Mouse (Mus musculus) MEL (cell line): ENCODE data around the gene Lrrc7. TPM values are rescaled to one million over a fixed set of nuclear protein-coding genes. Genes with fewer than 3 reads are reported as not detected.

Source experiments
- DNase-seq: peaks from one replicate; pipeline ENCODE4 v3.0.0; 2011; ENCODE audit warnings: low read depth, low spot score
- H3K27ac ChIP-seq: 2 replicates; pipeline ENCODE4 v1.5.1; 2012; ENCODE audit warnings: low read depth, mild to moderate bottlenecking, control low read depth, low read length, moderate library complexity; ENCODE audit not compliant: control insufficient read depth
- H3K27me3 ChIP-seq, 2 experiments: fragments of 150-350 bp in 1 of 2; sonication (generic) in 1 of 2; 2 replicates each; pipeline ENCODE4 v1.6.1; 2012; ENCODE audit warnings: low read length in 2 of 2, mild to moderate bottlenecking in 2 of 2, improper control_type of control experiment in 1 of 2, moderate library complexity in 1 of 2; ENCODE audit not compliant: insufficient read depth in 2 of 2, control insufficient read depth in 1 of 2
- H3K36me3 ChIP-seq, 2 experiments: 2 replicates each; pipeline ENCODE4 v1.6.1; 2012 to 2014; ENCODE audit warnings: low read length in 2 of 2, improper control_type of control experiment in 1 of 2, inconsistent platforms in 1 of 2, mild to moderate bottlenecking in 1 of 2; ENCODE audit not compliant: insufficient read depth in 2 of 2, control insufficient read depth in 1 of 2
- H3K4me1 ChIP-seq, 2 experiments: fragments of 150-350 bp in 1 of 2; sonication (generic) in 1 of 2; 2 replicates each; pipeline ENCODE4 v1.6.1; 2012; ENCODE audit warnings: low read length in 2 of 2, improper control_type of control experiment in 1 of 2, mild to moderate bottlenecking in 1 of 2; ENCODE audit not compliant: insufficient read depth in 2 of 2, control insufficient read depth in 1 of 2
- H3K4me3 ChIP-seq, 2 experiments: fragments of 150-350 bp in 1 of 2; sonication (generic) in 1 of 2; 2 replicates each; pipeline ENCODE4 v1.5.1; 2012; ENCODE audit warnings: low read depth in 2 of 2, low read length in 2 of 2, mild to moderate bottlenecking in 2 of 2, moderate library complexity in 2 of 2, control low read depth in 1 of 2, improper control_type of control experiment in 1 of 2; ENCODE audit not compliant: control insufficient read depth in 1 of 2, insufficient read depth in 1 of 2
- H3K79me2 ChIP-seq: 2 replicates; pipeline ENCODE4 v1.6.1; 2012; ENCODE audit warnings: mild to moderate bottlenecking, low read length, moderate library complexity; ENCODE audit not compliant: control insufficient read depth, poor library complexity, insufficient read depth
- H3K9ac ChIP-seq: 2 replicates; pipeline ENCODE4 v1.6.1; 2012; ENCODE audit warnings: low read depth, mild to moderate bottlenecking, control low read depth, low read length, moderate library complexity; ENCODE audit not compliant: control insufficient read depth, poor library complexity, severe bottlenecking
- H3K9me3 ChIP-seq: fragments of 150-350 bp; sonication (generic); replicated peaks from 2 replicates; pipeline ENCODE4 v1.6.1; 2012; ENCODE audit warnings: mild to moderate bottlenecking, low read length, improper control_type of control experiment, moderate library complexity; ENCODE audit not compliant: insufficient read depth
- CHD2 ChIP-seq: IDR thresholded peaks from 2 replicates; pipeline ENCODE4 v1.6.1; 2011; ENCODE audit warnings: low read length, improper control_type of control experiment
- CTCF ChIP-seq, 3 experiments: IDR thresholded peaks in 2 of 3; conservative IDR thresholded peaks in 1 of 3; 2 replicates each; pipeline ENCODE4 v1.5.1; 2011 to 2012; ENCODE audit warnings: low read length in 3 of 3, low read depth in 2 of 3, mild to moderate bottlenecking in 2 of 3, improper control_type of control experiment in 1 of 3, inconsistent platforms in 1 of 3, mixed read lengths in 1 of 3, moderate library complexity in 1 of 3; ENCODE audit not compliant: control insufficient read depth in 1 of 3, insufficient read depth in 1 of 3, poor library complexity in 1 of 3, severe bottlenecking in 1 of 3
- E2F4 ChIP-seq: IDR thresholded peaks from 2 replicates; pipeline ENCODE4 v1.6.1; 2011; ENCODE audit warnings: low read depth, low read length, improper control_type of control experiment, borderline replicate concordance
- EP300 ChIP-seq, 2 experiments: IDR thresholded peaks; 2 replicates each; pipeline ENCODE4 v1.6.1; 2011; ENCODE audit warnings: improper control_type of control experiment in 2 of 2, low read length in 2 of 2, low read depth in 1 of 2, mild to moderate bottlenecking in 1 of 2
- ETS1 ChIP-seq: IDR thresholded peaks from 2 replicates; pipeline ENCODE4 v1.6.1; 2012; ENCODE audit warnings: low read depth, mild to moderate bottlenecking, inconsistent platforms, low read length, improper control_type of control experiment, moderate library complexity
- GABPA ChIP-seq: IDR thresholded peaks from 2 replicates; pipeline ENCODE4 v1.6.1; 2012; ENCODE audit warnings: low read depth, mild to moderate bottlenecking, inconsistent platforms, low read length, improper control_type of control experiment, moderate library complexity
- HCFC1 ChIP-seq: IDR thresholded peaks from 2 replicates; pipeline ENCODE4 v1.6.1; 2012; ENCODE audit warnings: low read depth, mild to moderate bottlenecking, inconsistent platforms, low read length, improper control_type of control experiment, moderate library complexity
- MAX ChIP-seq: IDR thresholded peaks from 2 replicates; pipeline ENCODE4 v1.6.1; 2011; ENCODE audit warnings: low read length, improper control_type of control experiment
- MXI1 ChIP-seq: IDR thresholded peaks from 2 replicates; pipeline ENCODE4 v1.6.1; 2011; ENCODE audit warnings: mild to moderate bottlenecking, low read depth, low read length, improper control_type of control experiment
- MYB ChIP-seq: IDR thresholded peaks from 2 replicates; pipeline ENCODE4 v1.6.1; 2011; ENCODE audit warnings: mild to moderate bottlenecking, low read depth, low read length, improper control_type of control experiment
- NRF1 ChIP-seq: IDR thresholded peaks from 2 replicates; pipeline ENCODE4 v1.6.1; 2014; ENCODE audit warnings: low read depth, mild to moderate bottlenecking, inconsistent platforms, low read length, improper control_type of control experiment, moderate library complexity; ENCODE audit not compliant: poor library complexity, insufficient read depth, severe bottlenecking
- POLR2AphosphoS2 ChIP-seq: IDR thresholded peaks from 2 replicates; pipeline ENCODE4 v1.6.1; 2011; ENCODE audit warnings: low read length, improper control_type of control experiment
- POLR2AphosphoS5 ChIP-seq: IDR thresholded peaks from 2 replicates; pipeline ENCODE4 v1.6.1; 2012; ENCODE audit warnings: low read depth, borderline replicate concordance, mild to moderate bottlenecking, inconsistent platforms, low read length, moderate library complexity, mixed read lengths
- RAD21 ChIP-seq: IDR thresholded peaks from 2 replicates; pipeline ENCODE4 v1.6.1; 2011; ENCODE audit warnings: mild to moderate bottlenecking, low read depth, low read length, improper control_type of control experiment
- SIN3A ChIP-seq: IDR thresholded peaks from 2 replicates; pipeline ENCODE4 v1.6.1; 2012; ENCODE audit warnings: low read length, improper control_type of control experiment, inconsistent platforms
- SMC3 ChIP-seq: IDR thresholded peaks from 2 replicates; pipeline ENCODE4 v1.6.1; 2011; ENCODE audit warnings: low read depth, low read length, improper control_type of control experiment
- TAL1 ChIP-seq: IDR thresholded peaks from 2 replicates; pipeline ENCODE4 v1.6.1; 2012; ENCODE audit warnings: mild to moderate bottlenecking, inconsistent platforms, low read length, moderate library complexity, mixed read lengths
- TBP ChIP-seq: IDR thresholded peaks from 2 replicates; pipeline ENCODE4 v1.8.0; 2011; ENCODE audit warnings: low read depth, low read length, improper control_type of control experiment
- USF1 ChIP-seq: IDR thresholded peaks from 2 replicates; pipeline ENCODE4 v1.6.1; 2014; ENCODE audit warnings: low read depth, mild to moderate bottlenecking, inconsistent platforms, low read length, improper control_type of control experiment, moderate library complexity
- USF2 ChIP-seq, 2 experiments: IDR thresholded peaks; 2 replicates each; pipeline ENCODE4 v1.6.1; 2011 to 2012; ENCODE audit warnings: improper control_type of control experiment in 2 of 2, low read length in 2 of 2, borderline replicate concordance in 1 of 2, inconsistent platforms in 1 of 2, low read depth in 1 of 2, mild to moderate bottlenecking in 1 of 2; ENCODE audit not compliant: insufficient read depth in 1 of 2
- ZKSCAN1 ChIP-seq: IDR thresholded peaks from 2 replicates; pipeline ENCODE4 v1.6.1; 2012; ENCODE audit warnings: low read depth, mild to moderate bottlenecking, inconsistent platforms, low read length, improper control_type of control experiment, moderate library complexity
- ZMIZ1 ChIP-seq: IDR thresholded peaks from 2 replicates; pipeline ENCODE4 v1.6.1; 2012; ENCODE audit warnings: low read depth, mild to moderate bottlenecking, inconsistent platforms, low read length, improper control_type of control experiment, moderate library complexity
- polyA plus RNA-seq, 2 experiments: library from polyadenylated mRNA; stranded (reverse) in 1 of 2; unstranded in 1 of 2; fragments of >175 nt in 1 of 2; fragments of >200 nt in 1 of 2; gene quantifications; 2 replicates each; pipeline versions ENCODE4 v1.2.1 to v1.2.4; 2012; ENCODE audit warnings: low replicate concordance in 2 of 2, low read depth in 1 of 2; ENCODE audit not compliant: insufficient read length in 2 of 2, insufficient read depth in 1 of 2, missing spikeins in 1 of 2
- total RNA-seq: library from RNA; depleted of rRNA; stranded (reverse); fragments of 300-350 nt; gene quantifications from 2 replicates; pipeline ENCODE4 v1.2.3, GENCODE M21; 2012

Lrrc7 gene
- total and polyA plus RNA-seq, 3 experiments: not detected

DNA sequence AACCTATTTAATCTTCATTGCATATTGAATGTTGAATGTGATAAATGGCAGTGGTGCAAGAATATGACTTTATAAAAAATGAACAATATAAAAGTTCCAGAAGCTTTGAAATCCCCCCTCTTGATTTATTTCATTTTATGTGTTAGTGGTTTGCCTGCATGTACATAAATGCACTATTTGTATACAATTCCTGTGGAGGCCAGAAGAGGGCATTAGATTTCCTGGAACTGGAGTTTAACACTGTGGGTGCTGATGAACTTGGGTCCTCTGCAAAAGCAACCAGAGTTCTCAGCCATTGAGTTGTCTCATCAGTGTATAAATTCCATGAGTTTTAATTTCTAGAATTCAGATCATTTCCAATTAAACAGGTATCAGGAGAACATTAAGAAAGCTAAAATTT is 397.0 kb downstream of the Lrrc7 start:
- Histone ChIP-seq H3K27me3 (no peaks in the 10 kb centered on the region), H3K4me3 (no peak overlapping the region), H3K4me1 (no peaks in the 10 kb centered on the region), H3K9me3 (no peaks in the 10 kb centered on the region), H3K79me2 (no peaks in the 10 kb centered on the region), H3K9ac (no peak overlapping the region), H3K27ac (no peak overlapping the region), H3K36me3 (no peaks in the 10 kb centered on the region)
- peak; percentile 8 for DNase-seq
- TF ChIP-seq POLR2AphosphoS2 (no peak), CTCF (IDR thresholded peaks at IDR 0.05 in 2 of 3, conservative IDR thresholded peaks at IDR 0.05 in 1 of 3; ENCODE audit: control insufficient read depth in 1 of 3, insufficient read depth in 1 of 3, low read depth in 2 of 3, low read length in 3 of 3, poor library complexity in 1 of 3, severe bottlenecking in 1 of 3) (peak in 1 of 3 experiments; percentile 9; a peak in 1 of 6 replicates), HCFC1 (no peak), GABPA (no peak), RAD21 (peak; percentile 8), USF2 (IDR thresholded peaks at IDR 0.05; ENCODE audit: borderline replicate concordance in 1 of 2, insufficient read depth in 1 of 2, low read depth in 1 of 2, low read length in 2 of 2) (no peak), USF1 (no peak), TAL1 (no peak), TBP (no peak), SIN3A (no peak), ETS1 (no peak), ZKSCAN1 (no peak), SMC3 (peak; percentile 15; the same call in 1 of the 2 replicates)

DNA sequence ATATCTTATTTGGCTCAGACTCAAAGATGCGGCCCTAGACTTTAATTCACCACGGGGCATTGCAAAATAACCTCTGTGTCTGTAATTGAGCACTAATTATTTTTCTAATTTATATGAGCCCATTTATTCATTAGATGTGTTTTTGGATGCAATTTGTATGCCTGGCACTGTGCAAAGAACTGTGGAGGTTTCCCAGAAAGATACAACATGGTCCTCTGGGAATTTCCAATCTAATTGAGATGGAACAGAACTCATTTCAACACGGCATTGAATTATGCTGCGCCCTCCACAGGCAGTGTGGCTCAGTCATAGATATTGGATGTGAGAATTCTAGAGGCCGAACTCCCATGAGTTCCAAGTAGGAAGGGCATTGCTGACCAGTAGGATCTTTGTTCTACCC is 397.6 kb downstream of the Lrrc7 start:
- Histone ChIP-seq H3K4me1 (no peaks in the 10 kb centered on the region), H3K4me3 (no peak overlapping the region), H3K9ac (no peak overlapping the region), H3K9me3 (no peaks in the 10 kb centered on the region), H3K36me3 (no peaks in the 10 kb centered on the region), H3K79me2 (no peaks in the 10 kb centered on the region), H3K27me3 (no peaks in the 10 kb centered on the region), H3K27ac (no peak overlapping the region)
- no peak for DNase-seq
- TF ChIP-seq MXI1 (no peak), E2F4 (no peak), NRF1 (no peak), CHD2 (no peak), POLR2AphosphoS5 (no peak), HCFC1 (no peak), ZMIZ1 (no peak), EP300 (IDR thresholded peaks at IDR 0.05; ENCODE audit: low read depth in 1 of 2, low read length in 2 of 2) (no peak), MYB (no peak), POLR2AphosphoS2 (no peak), SIN3A (no peak), MAX (no peak)
